Mouse (Mus musculus) midbrain, embryonic 16.5 days (tissue): ENCODE measurements around the gene Zc3h7b. TPM values are rescaled to one million over a fixed set of nuclear protein-coding genes. Genes with fewer than 3 reads are reported as not detected.
A peak's percentile ranks its signal among the peaks of the same experiment; 100 is the strongest.

Source experiments
- ATAC-seq: fragments of 200-750 bp; cut with Nextera tagmentation; 2 replicates; pipeline ENCODE4 v1.8.0; 2017; ENCODE audit warnings: moderate TSS enrichment
- H3K27ac ChIP-seq: fragments of 300-500 bp; sonication (generic); 2 replicates; pipeline ENCODE4 v1.5.1; 2014; ENCODE audit warnings: mild to moderate bottlenecking, low read length, mixed read lengths
- H3K27me3 ChIP-seq: fragments of 300-500 bp; sonication (generic); 2 replicates; pipeline ENCODE4 v1.6.1; 2014; ENCODE audit warnings: low read depth, low read length, mixed read lengths; ENCODE audit not compliant: control insufficient read depth, insufficient read depth
- H3K36me3 ChIP-seq: fragments of 300-500 bp; sonication (generic); 2 replicates; pipeline ENCODE4 v1.6.1; 2014; ENCODE audit warnings: mild to moderate bottlenecking, low read length, moderate library complexity, mixed read lengths; ENCODE audit not compliant: control insufficient read depth, insufficient read depth
- H3K4me1 ChIP-seq: fragments of 300-500 bp; sonication (generic); 2 replicates; pipeline ENCODE4 v1.6.1; 2014; ENCODE audit warnings: mild to moderate bottlenecking, low read length, mixed read lengths; ENCODE audit not compliant: control insufficient read depth, insufficient read depth
- H3K4me2 ChIP-seq: fragments of 300-500 bp; sonication (generic); 2 replicates; pipeline ENCODE4 v1.6.1; 2014; ENCODE audit warnings: mild to moderate bottlenecking, low read length, mixed read lengths
- H3K4me3 ChIP-seq: fragments of 300-500 bp; sonication (generic); 2 replicates; pipeline ENCODE4 v1.5.1; 2014; ENCODE audit warnings: low read depth, mild to moderate bottlenecking, low read length, moderate library complexity, mixed read lengths
- H3K9ac ChIP-seq: fragments of 300-500 bp; sonication (generic); 2 replicates; pipeline ENCODE4 v1.6.1; 2014; ENCODE audit warnings: low read depth, low read length, mixed read lengths
- H3K9me3 ChIP-seq: fragments of 300-500 bp; sonication (generic); replicated peaks from 2 replicates; pipeline ENCODE4 v1.6.1; 2014; ENCODE audit warnings: mild to moderate bottlenecking, low read length, mixed read lengths; ENCODE audit not compliant: control insufficient read depth, poor library complexity, severe bottlenecking
- WGBS: fragments of 180-500 bp; shearing (Covaris S2); extraction: QIAGEN DNeasy Blood & Tissue Kit; methylation state at CpG from one replicate; pipeline ENCODE4 v1.1.7; 2014; 5-methylcytosine and 5-hydroxymethylcytosine counted together
- polyA plus RNA-seq: library from polyadenylated mRNA; unstranded; fragments of >200 nt; fragmentation: Nextera tagmentation; extraction: Ambion mirVana; gene quantifications from 2 replicates; pipeline ENCODE4 v1.2.1, GENCODE M21; 2015

Zc3h7b gene
- polyA plus RNA-seq, 1 experiment from 2014 or later: 54.2 TPM

DNA sequence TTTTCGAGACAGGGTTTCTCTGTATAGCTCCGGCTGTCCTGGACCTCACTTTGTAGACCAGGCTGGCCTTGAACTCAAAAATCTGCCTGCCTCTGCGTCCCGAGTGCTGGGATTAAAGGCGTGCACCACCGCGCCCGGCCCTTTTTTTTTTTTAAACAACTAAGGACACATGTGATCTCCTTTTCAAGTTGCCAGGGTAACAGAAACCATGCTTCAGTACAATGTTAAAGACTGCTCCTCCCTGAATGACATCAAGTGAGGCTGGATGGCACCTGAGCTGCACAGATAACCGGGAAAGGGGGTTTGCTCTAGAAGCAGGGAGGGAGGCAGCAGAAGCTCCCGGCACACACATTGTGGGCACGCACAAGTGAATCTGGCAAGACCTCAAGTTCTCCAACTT is 35.9 kb upstream of the Zc3h7b start:
- H3K36me3 ChIP-seq: peaks cover 46% of the 10 kb centered on the region
- no peaks in the 10 kb centered on the region for H3K4me1 ChIP-seq
- H3K27me3 ChIP-seq: no peaks in the 10 kb centered on the region
- H3K4me2 ChIP-seq: no peak overlapping the region
- H3K9me3 ChIP-seq: no peaks in the 10 kb centered on the region
- 90% methylated on average over 11 of the region's 11 CpGs for WGBS
- H3K9ac ChIP-seq: no peak overlapping the region
- no peak overlapping the region for H3K27ac ChIP-seq
- no peak overlapping the region for H3K4me3 ChIP-seq
- no peak for ATAC-seq

DNA sequence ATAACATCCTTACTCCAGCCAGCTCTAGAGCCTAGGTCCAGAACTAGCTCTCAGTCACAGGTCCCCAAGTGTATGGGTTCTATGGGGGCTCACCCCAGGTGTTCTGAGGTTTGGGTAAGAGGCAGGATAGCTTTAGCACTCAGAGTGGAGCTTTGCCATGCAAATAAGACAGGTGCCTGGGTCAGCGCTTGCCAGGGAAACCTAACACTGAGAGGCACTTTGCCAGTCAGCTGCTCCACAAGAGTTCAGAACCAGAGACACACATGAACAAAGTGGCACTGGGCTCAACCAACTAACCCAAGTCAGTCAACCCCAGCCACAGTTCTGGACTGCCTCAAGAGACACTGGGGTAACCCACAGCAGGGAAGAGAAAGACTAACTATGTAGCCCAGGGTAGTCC is 35.2 kb upstream of the Zc3h7b start:
- peaks cover 45% of the 10 kb centered on the region for H3K36me3 ChIP-seq
- no peaks in the 10 kb centered on the region for H3K4me1 ChIP-seq
- H3K27me3 ChIP-seq: no peaks in the 10 kb centered on the region
- no peak overlapping the region for H3K4me3 ChIP-seq
- no peaks in the 10 kb centered on the region for H3K9me3 ChIP-seq
- no peak overlapping the region for H3K4me2 ChIP-seq
- WGBS: 94% methylated on average over 1 of the region's 1 CpGs
- no peak overlapping the region for H3K9ac ChIP-seq
- no peak overlapping the region for H3K27ac ChIP-seq
- no peak for ATAC-seq

- Histone ChIP-seq H3K36me3 (peaks cover 41% of the 10 kb centered on the region), H3K27ac (no peak overlapping the region), H3K9me3 (no peaks in the 10 kb centered on the region), H3K4me2 (no peak overlapping the region), H3K27me3 (no peaks in the 10 kb centered on the region), H3K4me1 (no peaks in the 10 kb centered on the region), H3K9ac (no peak overlapping the region), H3K4me3 (no peak overlapping the region)
- ATAC-seq: no peak
- WGBS: 77% methylated on average over 4 of the region's 4 CpGs
Measured at GRCm38 (mm10) chr15:81710801-81711200, 34.1 kb upstream of the Zc3h7b start.

DNA sequence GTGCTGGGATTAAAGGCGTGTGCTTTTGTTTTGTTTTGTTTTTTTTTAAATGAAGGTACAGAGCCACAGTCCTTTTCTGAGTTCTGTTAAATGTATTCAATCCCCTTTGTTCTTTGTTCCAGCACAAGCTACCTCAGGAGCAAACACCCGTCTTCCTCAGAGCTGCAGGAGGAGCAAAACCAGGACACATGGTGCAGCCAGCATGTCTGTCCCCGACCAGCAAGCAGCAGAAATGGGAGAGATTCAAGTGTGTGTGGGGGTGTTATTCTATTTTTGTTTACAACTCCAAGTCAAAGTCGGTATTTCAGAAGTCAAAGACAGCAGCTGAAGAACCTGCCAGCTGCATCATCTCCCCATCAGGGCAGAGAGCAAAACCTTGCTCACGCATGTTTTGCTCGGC is 31.1 kb upstream of the Zc3h7b start:
- Histone ChIP-seq H3K27ac (no peak overlapping the region), H3K4me3 (no peak overlapping the region), H3K27me3 (no peaks in the 10 kb centered on the region), H3K36me3 (peaks cover 40% of the 10 kb centered on the region), H3K4me1 (peaks cover 10% of the 10 kb centered on the region; the same call in 1 of the 2 replicates), H3K9me3 (no peaks in the 10 kb centered on the region), H3K4me2 (no peak overlapping the region), H3K9ac (no peak overlapping the region)
- ATAC-seq: no peak
- 81% methylated on average over 6 of the region's 6 CpGs for WGBS

- Histone ChIP-seq H3K27me3 (no peaks in the 10 kb centered on the region), H3K4me1 (peaks cover 13% of the 10 kb centered on the region; the same call in 1 of the 2 replicates), H3K27ac (peak overlapping the region; percentile 88), H3K4me2 (peak overlapping the region; percentile 41), H3K4me3 (no peak overlapping the region), H3K9ac (peak overlapping the region; percentile 39; the same call in 1 of the 2 replicates), H3K36me3 (peaks cover 19% of the 10 kb centered on the region), H3K9me3 (no peaks in the 10 kb centered on the region)
- WGBS: 69% methylated on average over 9 of the region's 9 CpGs
- ATAC-seq: peak; percentile 93
Measured at GRCm38 (mm10) chr15:81718336-81719138, 26.3 kb upstream of the Zc3h7b start.

DNA sequence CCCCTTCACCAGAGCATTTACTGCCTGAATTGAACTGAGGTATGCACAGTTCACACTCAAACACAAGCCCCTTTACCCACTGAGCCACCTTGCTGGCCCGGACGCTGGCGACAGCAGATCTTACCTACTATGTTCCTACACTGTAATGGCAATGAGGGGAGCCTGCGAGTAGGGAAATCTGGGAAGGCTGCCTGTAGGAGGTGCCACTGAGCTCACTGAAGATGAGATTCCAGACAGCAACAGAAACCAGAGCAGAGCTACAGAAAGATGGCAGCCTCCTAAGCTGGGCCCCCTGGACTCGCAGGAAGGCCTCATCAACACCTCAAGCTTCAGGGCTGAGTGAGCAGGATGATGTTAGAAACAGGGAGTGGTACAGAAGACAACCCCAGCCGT is 25.7 kb upstream of the Zc3h7b start:
- peaks cover 20% of the 10 kb centered on the region for H3K36me3 ChIP-seq
- WGBS: 92% methylated on average over 6 of the region's 6 CpGs
- no peaks in the 10 kb centered on the region for H3K9me3 ChIP-seq
- peaks cover 13% of the 10 kb centered on the region; the same call in 1 of the 2 replicates for H3K4me1 ChIP-seq
- H3K4me2 ChIP-seq: no peak overlapping the region
- no peak overlapping the region for H3K4me3 ChIP-seq
- no peaks in the 10 kb centered on the region for H3K27me3 ChIP-seq
- H3K27ac ChIP-seq: peak overlapping the region; percentile 88
- no peak for ATAC-seq
- H3K9ac ChIP-seq: no peak overlapping the region

DNA sequence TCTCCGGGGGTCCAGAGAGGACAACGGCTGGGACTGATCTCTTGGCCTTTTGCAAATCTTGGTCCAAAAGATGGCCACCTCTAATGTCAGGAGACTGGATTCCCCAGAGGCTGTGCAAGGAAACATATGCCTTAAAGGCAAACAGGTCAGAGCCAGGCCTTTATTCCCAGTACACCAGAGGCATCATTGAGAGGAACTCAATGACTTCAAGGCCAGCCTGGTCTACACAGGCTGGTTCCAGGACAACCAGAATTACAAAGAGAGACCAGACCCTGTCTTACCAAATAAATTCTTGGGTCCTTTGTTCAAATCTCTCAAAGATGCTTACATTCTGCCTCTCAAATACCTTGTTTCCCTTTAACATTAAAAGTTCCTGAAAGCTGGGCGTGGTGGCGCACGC is 22.5 kb upstream of the Zc3h7b start:
- Histone ChIP-seq H3K36me3 (peaks cover 15% of the 10 kb centered on the region), H3K4me3 (no peak overlapping the region), H3K4me2 (no peak overlapping the region), H3K27ac (no peak overlapping the region), H3K9me3 (no peaks in the 10 kb centered on the region), H3K4me1 (peaks cover 12% of the 10 kb centered on the region; the same call in 1 of the 2 replicates), H3K27me3 (no peaks in the 10 kb centered on the region), H3K9ac (no peak overlapping the region)
- ATAC-seq: no peak
- WGBS: 91% methylated on average over 5 of the region's 5 CpGs

DNA sequence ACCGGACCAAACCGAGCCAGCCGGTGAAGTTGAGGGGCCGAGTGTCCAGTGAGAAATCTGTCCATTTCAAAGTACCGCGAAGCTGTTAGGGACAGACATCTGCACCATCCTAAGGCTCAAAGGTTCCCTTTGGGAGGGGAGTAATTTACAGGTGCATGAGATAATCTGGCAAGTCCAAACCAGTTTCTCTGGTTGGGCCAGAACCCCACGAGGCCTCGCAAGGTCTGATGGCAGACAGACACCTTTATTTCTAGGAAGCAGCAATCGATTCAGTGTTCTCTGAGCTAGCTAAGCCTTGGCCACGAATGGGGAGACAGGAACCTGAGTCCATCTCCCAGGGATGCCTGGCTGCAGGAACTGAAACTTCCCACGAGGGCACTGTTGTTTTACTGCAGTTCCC is 21.2 kb upstream of the Zc3h7b start:
- Histone ChIP-seq H3K36me3 (peaks cover 15% of the 10 kb centered on the region), H3K9me3 (no peaks in the 10 kb centered on the region), H3K4me2 (no peak overlapping the region), H3K9ac (no peak overlapping the region), H3K27ac (no peak overlapping the region), H3K27me3 (no peaks in the 10 kb centered on the region), H3K4me3 (no peak overlapping the region), H3K4me1 (peaks cover 16% of the 10 kb centered on the region)
- 93% methylated on average over 11 of the region's 11 CpGs for WGBS
- no peak for ATAC-seq

DNA sequence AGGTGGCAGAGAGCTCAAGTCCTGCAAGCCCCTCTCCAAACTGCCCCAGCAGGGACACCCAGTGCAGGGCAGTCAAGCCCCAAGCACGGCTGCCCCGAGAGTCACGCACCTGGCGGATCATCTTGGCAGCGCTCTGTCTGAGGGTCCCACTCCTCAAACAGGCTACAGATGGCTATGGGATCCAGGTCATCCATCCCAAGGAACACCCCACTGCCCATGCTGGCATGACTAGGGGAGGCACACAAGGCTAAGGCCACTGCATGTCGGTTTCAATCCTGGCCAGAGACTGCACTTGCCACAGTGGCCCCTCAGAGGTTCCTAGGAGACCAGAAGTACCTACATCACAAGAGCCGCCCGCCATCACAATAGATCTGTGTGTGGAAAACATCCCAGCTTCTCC is 18.9 kb upstream of the Zc3h7b start:
- 94% methylated on average over 8 of the region's 8 CpGs for WGBS
- H3K27ac ChIP-seq: no peak overlapping the region
- no peaks in the 10 kb centered on the region for H3K27me3 ChIP-seq
- peaks cover 15% of the 10 kb centered on the region for H3K4me1 ChIP-seq
- no peak overlapping the region for H3K4me2 ChIP-seq
- no peak overlapping the region for H3K9ac ChIP-seq
- no peak for ATAC-seq
- H3K36me3 ChIP-seq: peaks cover 10% of the 10 kb centered on the region
- no peak overlapping the region for H3K4me3 ChIP-seq
- no peaks in the 10 kb centered on the region for H3K9me3 ChIP-seq
